ENCODE assay signal across 33 mouse cellular contexts in genomic region chr16:23195618-23196017, GRCm38 (mm10). TPM values are rescaled to one million over a fixed set of nuclear protein-coding genes. Genes with fewer than 3 reads are reported as not detected.
DNase-seq lines count a peak whose midpoint lies in the region; ATAC-seq and TF ChIP-seq lines count a peak whose summit lies in the region.
"Had no signal": no experiment of that assay in that cellular context is flagged by ENCODE, and none has a peak within 500 bp of the region (broad histone marks: within the 10 kb centered on the region; RNA-seq: fewer than 3 reads in every experiment).

No protein-coding gene starts in this region.

- TF ChIP-seq CTCF in thymus, adult 2 months (IDR thresholded peaks at IDR 0.05; ENCODE audit: borderline replicate concordance, control insufficient read depth, extremely low read depth, insufficient read depth, low read length, poor library complexity) = no peak
- no peak for TF ChIP-seq CTCF in bone marrow, adult 2 months (IDR thresholded peaks at IDR 0.05; ENCODE audit: control insufficient read depth, insufficient read depth, low read length)

- peak; percentile 73 for ATAC-seq in monocyte, adult 5-6 weeks (replicated peaks; ENCODE audit: insufficient number of reproducible peaks, low FRiP score, low TSS enrichment, poor library complexity, severe bottlenecking)
- ATAC-seq: forebrain, postnatal 0 days; hindbrain, embryonic 16.5 days; midbrain, embryonic 15.5 days had no signal

- peak overlapping the region; percentile 51; the same call in 1 of the 2 replicates for H3K27ac ChIP-seq in thymus, adult 2 months (ENCODE audit: control insufficient read depth, insufficient read depth, low read length)
- peak overlapping the region; percentile 4; the same call in 1 of the 2 replicates for H3K27ac ChIP-seq in bone marrow, adult 2 months (ENCODE audit: control insufficient read depth, insufficient read depth, low read depth, low read length, poor library complexity)
- H3K27ac ChIP-seq: forebrain, embryonic 10.5 days; heart, embryonic 10.5 days; hindbrain, embryonic 10.5 days; kidney, postnatal 0 days; limb, embryonic 10.5 days; midbrain, embryonic 15.5 days; stomach, postnatal 0 days had no signal

- TF ChIP-seq POLR2A in thymus, adult 2 months (IDR thresholded peaks at IDR 0.05; ENCODE audit: control insufficient read depth, extremely low read depth, insufficient read depth, low read length, poor library complexity) = no peak
- no peak for TF ChIP-seq POLR2A in bone marrow, adult 2 months (IDR thresholded peaks at IDR 0.05; ENCODE audit: borderline replicate concordance, control insufficient read depth, low read depth, low read length)

- peaks cover 9% of the 10 kb centered on the region for H3K4me1 ChIP-seq in thymus, adult 2 months (replicated peaks; ENCODE audit: control insufficient read depth, insufficient read depth, low read length)
- peaks cover 2% of the 10 kb centered on the region for H3K4me1 ChIP-seq in bone marrow, adult 2 months (ENCODE audit: control insufficient read depth, insufficient read depth, low read length)
- H3K4me1 ChIP-seq: forebrain, embryonic 10.5 days; heart, embryonic 10.5 days; hindbrain, embryonic 10.5 days; limb, embryonic 10.5 days; megakaryocyte, embryonic 14.5 days; midbrain, embryonic 15.5 days had no signal

- H3K4me3 ChIP-seq in thymus, adult 2 months (ENCODE audit: control insufficient read depth, insufficient read depth, low read length) = no peak overlapping the region
- H3K4me3 ChIP-seq in bone marrow, adult 2 months (replicated peaks; ENCODE audit: control insufficient read depth, low read depth, low read length) = no peak overlapping the region
- H3K4me3 ChIP-seq: forebrain, embryonic 10.5 days; heart, embryonic 10.5 days; hindbrain, embryonic 10.5 days; limb, embryonic 10.5 days; megakaryocyte, embryonic 14.5 days; midbrain, embryonic 15.5 days; myocyte had no signal

- WGBS in thymus, adult 2 months = 13% methylated on average over 7 of the region's 7 CpGs
- WGBS in bone marrow, adult 2 months = 16% methylated on average over 7 of the region's 7 CpGs

- H3K36me3 ChIP-seq in thymus, adult 2 months (ENCODE audit: control insufficient read depth, insufficient read depth, low read length) = no peaks in the 10 kb centered on the region
- H3K36me3 ChIP-seq: forebrain, embryonic 10.5 days; heart, embryonic 10.5 days; hindbrain, embryonic 10.5 days; limb, embryonic 10.5 days; midbrain, embryonic 15.5 days had no signal

- intact Hi-C loops in gastrocnemius, postnatal 14 days (cut with DNase I; ENCODE audit: low total_unique reads) = no loop called here

- H3K27me3 ChIP-seq in thymus, adult 2 months (ENCODE audit: control insufficient read depth, insufficient read depth, low read length) = no peaks in the 10 kb centered on the region
- H3K27me3 ChIP-seq: midbrain, embryonic 15.5 days had no signal

- DNase-seq in thymus, adult 2 months = no peak
- DNase-seq in thymus, postnatal 10 days (ENCODE audit: low spot score in 2 of 2) = no peak
- DNase-seq in gastrocnemius, adult 18-20 months (ENCODE audit: low spot score) = no peak
- DNase-seq in gastrocnemius, postnatal 14 days = no peak
- no peak for DNase-seq in urinary bladder, postnatal 14 days (ENCODE audit: low spot score)
- DNase-seq: adrenal gland, adult 2 months; cerebellum, adult 11-12 months; cerebellum, postnatal 10 days; forebrain, postnatal 0 days; gastrocnemius, postnatal 36 days; kidney, adult 11 months; liver; lung, postnatal 14 days; right cerebral cortex, adult 18-20 months; right cerebral cortex, postnatal 4 days had no signal

RNA-seq across cellular contexts. Expression of gene St6gal1, which starts 28.9 kb away (rescaled TPM):
- polyA plus RNA-seq in thymus, adult 2 months (2012; rRNA removed) = 30.7 and 33.2 TPM in 2 replicates
- polyA plus RNA-seq in bone marrow, adult 2 months (2011; ENCODE audit: insufficient read depth, insufficient read length, low replicate concordance, missing spikeins) = 3.6 and 8.7 TPM in 2 replicates
- total RNA-seq in monocyte, adult 5-6 weeks (2017) = 27.2 to 29.6 TPM (median 27.3 TPM) in 3 replicates
- total RNA-seq in gastrocnemius, adult 18-20 months (2021) = 1 to 10 TPM; 3.6 to 4.7 TPM
- total RNA-seq in gastrocnemius, postnatal 14 days (2021) = 1 to 10 TPM; 6.4 to 8.9 TPM

RNA-seq across cellular contexts. Expression of gene Adipoq, which starts 49.3 kb away (rescaled TPM):
- 52.4 and 61.3 TPM in 2 replicates for polyA plus RNA-seq in thymus, adult 2 months (2012; rRNA removed)
- 32.3 and 39.5 TPM in 2 replicates for polyA plus RNA-seq in bone marrow, adult 2 months (2011; ENCODE audit: insufficient read depth, insufficient read length, low replicate concordance, missing spikeins)
- not detected in 3 replicates for total RNA-seq in monocyte, adult 5-6 weeks (2017)
- 10 to 100 TPM; 10.9 to 32.0 TPM for total RNA-seq in gastrocnemius, adult 18-20 months (2021)
- total RNA-seq in gastrocnemius, postnatal 14 days (2021) = 1 to 10 TPM in 1 of 2 experiments, under 1 TPM in 1; 0.93 to 3.9 TPM
- total RNA-seq: layer of hippocampus, postnatal 10 days had no signal
- polyA plus RNA-seq: C2C12; embryonic facial prominence, embryonic 11.5 days; forebrain, embryonic 10.5 days; forebrain, postnatal 0 days; heart, embryonic 16.5 days; hindbrain, embryonic 10.5 days; hindbrain, embryonic 16.5 days; limb, embryonic 10.5 days; liver, embryonic 16.5 days; midbrain, embryonic 15.5 days; myocyte; neural tube, embryonic 14.5 days; stomach, postnatal 0 days had no signal
